Mouse (Mus musculus): ENCODE measurements around the gene Sbf2. TPM values are rescaled to one million over a fixed set of nuclear protein-coding genes. Genes with fewer than 3 reads are reported as not detected.

The Sbf2 gene
- total and polyA plus RNA-seq, 2 experiments from 2014 or later = 21.3 to 64.6 TPM

GRCm38 (mm10) chr7:110485051-110485450 lies 129.7 kb downstream of the Sbf2 start:
- H3K27me3 ChIP-seq (ENCODE audit: control insufficient read depth, insufficient read depth, low read length) = no peaks in the 10 kb centered on the region
- no peaks in the 10 kb centered on the region for H3K4me1 ChIP-seq (ENCODE audit: control insufficient read depth, insufficient read depth)
- H3K9ac ChIP-seq (replicated peaks; ENCODE audit: low read depth, low read length) = no peak overlapping the region
- WGBS = 61% methylated on average over 5 of the region's 5 CpGs
- no peak for ATAC-seq (ENCODE audit: insufficient read depth, low read depth)
- no peaks in the 10 kb centered on the region for H3K9me3 ChIP-seq (replicated peaks; ENCODE audit: control insufficient read depth, low read length)
- no peak overlapping the region for H3K4me2 ChIP-seq (ENCODE audit: low read depth, low read length)
- no peak overlapping the region for H3K27ac ChIP-seq (ENCODE audit: low read depth)
- TF ChIP-seq EP300 (IDR thresholded peaks at IDR 0.05; ENCODE audit: low read depth) (no peak), CTCF (IDR thresholded peaks at IDR 0.05; ENCODE audit: low read depth) (no peak)
- no peak overlapping the region for H3K4me3 ChIP-seq (ENCODE audit: low read depth, low read length)
- DNase-seq (ENCODE audit: low spot score) = no peak
- H3K36me3 ChIP-seq (replicated peaks; ENCODE audit: control insufficient read depth, insufficient read depth, low read length) = no peaks in the 10 kb centered on the region

- Histone ChIP-seq H3K4me1 (ENCODE audit: control insufficient read depth, insufficient read depth) (no peaks in the 10 kb centered on the region), H3K4me3 (ENCODE audit: low read depth, low read length) (no peak overlapping the region), H3K27ac (ENCODE audit: low read depth) (no peak overlapping the region), H3K36me3 (replicated peaks; ENCODE audit: control insufficient read depth, insufficient read depth, low read length) (no peaks in the 10 kb centered on the region), H3K9me3 (replicated peaks; ENCODE audit: control insufficient read depth, low read length) (no peaks in the 10 kb centered on the region), H3K4me2 (ENCODE audit: low read depth, low read length) (no peak overlapping the region), H3K27me3 (ENCODE audit: control insufficient read depth, insufficient read depth, low read length) (no peaks in the 10 kb centered on the region), H3K9ac (replicated peaks; ENCODE audit: low read depth, low read length) (no peak overlapping the region)
- 48% methylated on average over 6 of the region's 6 CpGs for WGBS
- TF ChIP-seq CTCF (IDR thresholded peaks at IDR 0.05; ENCODE audit: low read depth) = no peak
- TF ChIP-seq EP300 (IDR thresholded peaks at IDR 0.05; ENCODE audit: low read depth) = no peak
- no peak for DNase-seq (ENCODE audit: low spot score)
- ATAC-seq (ENCODE audit: insufficient read depth, low read depth) = no peak
Measured at GRCm38 (mm10) chr7:110470987-110471386, 143.7 kb downstream of the Sbf2 start.

GRCm38 (mm10) chr7:110463471-110463870 lies 151.3 kb downstream of the Sbf2 start:
- TF ChIP-seq CTCF (IDR thresholded peaks at IDR 0.05; ENCODE audit: low read depth) (no peak), EP300 (IDR thresholded peaks at IDR 0.05; ENCODE audit: low read depth) (no peak)
- no peaks in the 10 kb centered on the region for H3K27me3 ChIP-seq (ENCODE audit: control insufficient read depth, insufficient read depth, low read length)
- H3K36me3 ChIP-seq (replicated peaks; ENCODE audit: control insufficient read depth, insufficient read depth, low read length) = 0 out of 2 replicates have a peak, but pooled peaks cover 4% of the 10 kb centered on the region
- H3K4me2 ChIP-seq (ENCODE audit: low read depth, low read length) = no peak overlapping the region
- no peak overlapping the region for H3K9ac ChIP-seq (replicated peaks; ENCODE audit: low read depth, low read length)
- no peaks in the 10 kb centered on the region for H3K4me1 ChIP-seq (ENCODE audit: control insufficient read depth, insufficient read depth)
- no peak for ATAC-seq (ENCODE audit: insufficient read depth, low read depth)
- WGBS = 79% methylated on average over 5 of the region's 5 CpGs
- no peaks in the 10 kb centered on the region for H3K9me3 ChIP-seq (replicated peaks; ENCODE audit: control insufficient read depth, low read length)
- no peak overlapping the region for H3K27ac ChIP-seq (ENCODE audit: low read depth)
- H3K4me3 ChIP-seq (ENCODE audit: low read depth, low read length) = no peak overlapping the region
- DNase-seq (ENCODE audit: low spot score) = no peak

- peaks cover 14% of the 10 kb centered on the region for H3K36me3 ChIP-seq (replicated peaks; ENCODE audit: control insufficient read depth, insufficient read depth, low read length)
- ATAC-seq (ENCODE audit: insufficient read depth, low read depth) (no peak), DNase-seq (ENCODE audit: low spot score) (peak; percentile 19)
- H3K4me3 ChIP-seq (ENCODE audit: low read depth, low read length) = no peak overlapping the region
- H3K9ac ChIP-seq (replicated peaks; ENCODE audit: low read depth, low read length) = no peak overlapping the region
- H3K27me3 ChIP-seq (ENCODE audit: control insufficient read depth, insufficient read depth, low read length) = no peaks in the 10 kb centered on the region
- TF ChIP-seq EP300 (IDR thresholded peaks at IDR 0.05; ENCODE audit: low read depth) (no peak), CTCF (IDR thresholded peaks at IDR 0.05; ENCODE audit: low read depth) (peak; percentile 78)
- no peak overlapping the region for H3K4me2 ChIP-seq (ENCODE audit: low read depth, low read length)
- H3K27ac ChIP-seq (ENCODE audit: low read depth) = no peak overlapping the region
- 13% methylated on average over 4 of the region's 4 CpGs for WGBS
- no peaks in the 10 kb centered on the region for H3K9me3 ChIP-seq (replicated peaks; ENCODE audit: control insufficient read depth, low read length)
- no peaks in the 10 kb centered on the region for H3K4me1 ChIP-seq (ENCODE audit: control insufficient read depth, insufficient read depth)
Measured at GRCm38 (mm10) chr7:110432301-110432700, 182.4 kb downstream of the Sbf2 start.

- DNase-seq (ENCODE audit: low spot score) = no peak
- H3K27me3 ChIP-seq (ENCODE audit: control insufficient read depth, insufficient read depth, low read length) = no peaks in the 10 kb centered on the region
- no peak overlapping the region for H3K9ac ChIP-seq (replicated peaks; ENCODE audit: low read depth, low read length)
- H3K4me3 ChIP-seq (ENCODE audit: low read depth, low read length) = no peak overlapping the region
- no peaks in the 10 kb centered on the region for H3K9me3 ChIP-seq (replicated peaks; ENCODE audit: control insufficient read depth, low read length)
- no peak overlapping the region for H3K4me2 ChIP-seq (ENCODE audit: low read depth, low read length)
- peaks cover 26% of the 10 kb centered on the region for H3K36me3 ChIP-seq (replicated peaks; ENCODE audit: control insufficient read depth, insufficient read depth, low read length)
- WGBS = 49% methylated on average over 1 of the region's 1 CpGs
- no peaks in the 10 kb centered on the region for H3K4me1 ChIP-seq (ENCODE audit: control insufficient read depth, insufficient read depth)
- no peak for ATAC-seq (ENCODE audit: insufficient read depth, low read depth)
- TF ChIP-seq CTCF (IDR thresholded peaks at IDR 0.05; ENCODE audit: low read depth) (no peak), EP300 (IDR thresholded peaks at IDR 0.05; ENCODE audit: low read depth) (no peak)
- no peak overlapping the region for H3K27ac ChIP-seq (ENCODE audit: low read depth)
Measured at GRCm38 (mm10) chr7:110416318-110416717, 198.4 kb downstream of the Sbf2 start.

GRCm38 (mm10) chr7:110414276-110414675 lies 200.4 kb downstream of the Sbf2 start:
- no peak overlapping the region for H3K4me3 ChIP-seq (ENCODE audit: low read depth, low read length)
- no peak overlapping the region for H3K9ac ChIP-seq (replicated peaks; ENCODE audit: low read depth, low read length)
- H3K9me3 ChIP-seq (replicated peaks; ENCODE audit: control insufficient read depth, low read length) = no peaks in the 10 kb centered on the region
- ATAC-seq (ENCODE audit: insufficient read depth, low read depth) (no peak), DNase-seq (ENCODE audit: low spot score) (no peak)
- H3K27ac ChIP-seq (ENCODE audit: low read depth) = no peak overlapping the region
- 90% methylated on average over 5 of the region's 5 CpGs for WGBS
- TF ChIP-seq CTCF (IDR thresholded peaks at IDR 0.05; ENCODE audit: low read depth) (no peak), EP300 (IDR thresholded peaks at IDR 0.05; ENCODE audit: low read depth) (no peak)
- H3K36me3 ChIP-seq (replicated peaks; ENCODE audit: control insufficient read depth, insufficient read depth, low read length) = peaks cover 19% of the 10 kb centered on the region; the same call in 1 of the 2 replicates
- H3K4me1 ChIP-seq (ENCODE audit: control insufficient read depth, insufficient read depth) = no peaks in the 10 kb centered on the region
- H3K27me3 ChIP-seq (ENCODE audit: control insufficient read depth, insufficient read depth, low read length) = no peaks in the 10 kb centered on the region
- no peak overlapping the region for H3K4me2 ChIP-seq (ENCODE audit: low read depth, low read length)

Measured in heart, postnatal 0 days (tissue).